ENCODE assay signal across 8 mouse cellular contexts in the genomic region with DNA sequence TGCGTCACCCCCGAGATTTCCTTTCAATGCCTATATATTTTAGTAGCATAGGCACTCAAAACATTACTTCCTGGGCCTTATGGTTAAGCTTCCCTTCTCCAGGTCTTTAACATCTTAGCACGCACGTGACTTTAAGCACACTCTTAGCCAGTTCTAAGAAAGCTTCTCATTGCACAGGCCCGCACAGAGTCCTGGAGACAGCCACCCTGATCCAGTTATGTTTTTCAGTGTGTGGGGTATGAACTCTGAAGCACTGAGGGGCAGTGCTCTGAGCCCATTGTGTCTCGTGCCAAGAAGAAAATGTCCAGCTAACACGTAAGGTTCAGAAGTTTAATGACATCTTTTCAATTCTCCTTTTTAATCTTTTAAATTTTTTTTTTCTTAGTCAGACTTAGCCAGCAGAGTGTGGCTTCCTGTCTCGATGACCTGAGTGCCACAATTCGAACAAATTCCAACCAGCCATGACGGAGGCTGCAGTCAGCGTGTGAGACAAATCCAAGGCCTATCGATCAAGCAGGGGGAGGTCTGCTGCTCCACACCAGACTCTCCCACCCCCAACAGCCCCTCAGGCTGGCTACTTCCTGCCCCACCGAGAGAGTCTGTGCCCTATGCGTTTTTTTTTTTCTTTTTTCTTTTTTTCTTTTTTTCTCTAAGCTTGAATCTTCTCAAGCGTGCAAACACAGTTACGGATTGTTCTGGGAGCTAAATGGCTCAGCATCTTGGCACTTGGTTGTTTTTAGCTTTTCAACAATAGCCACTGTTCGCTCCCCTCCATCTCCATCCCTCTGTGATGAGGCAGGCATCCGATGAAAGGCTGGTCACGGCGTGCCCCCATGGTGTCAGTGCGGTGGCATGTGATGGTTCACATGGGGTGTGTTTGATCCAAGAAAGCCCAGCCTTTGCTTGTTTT.
DNase-seq lines count a peak whose midpoint lies in the region; ATAC-seq and TF ChIP-seq lines count a peak whose summit lies in the region.

No protein-coding gene starts in this region.

- H3K4me1 ChIP-seq in embryonic facial prominence, embryonic 10.5 days = peaks cover 52% of the 10 kb centered on the region
- peaks cover 42% of the 10 kb centered on the region for H3K4me1 ChIP-seq in hindbrain, embryonic 15.5 days (replicated peaks)
- H3K4me1 ChIP-seq in neural tube, embryonic 13.5 days (replicated peaks) = peaks cover 47% of the 10 kb centered on the region
- H3K4me1 ChIP-seq in intestine, embryonic 16.5 days (ENCODE audit: control insufficient read depth, insufficient read depth, low read length) = peaks cover 3% of the 10 kb centered on the region; the same call in 1 of the 2 replicates
- peaks cover 9% of the 10 kb centered on the region for H3K4me1 ChIP-seq in thymus, adult 2 months (replicated peaks; ENCODE audit: control insufficient read depth, insufficient read depth, low read length)

- H3K36me3 ChIP-seq in embryonic facial prominence, embryonic 10.5 days (replicated peaks) = no peaks in the 10 kb centered on the region
- no peaks in the 10 kb centered on the region for H3K36me3 ChIP-seq in hindbrain, embryonic 15.5 days
- H3K36me3 ChIP-seq in neural tube, embryonic 13.5 days = no peaks in the 10 kb centered on the region
- no peaks in the 10 kb centered on the region for H3K36me3 ChIP-seq in intestine, embryonic 16.5 days (ENCODE audit: control insufficient read depth, insufficient read depth, low read length)
- H3K36me3 ChIP-seq in thymus, adult 2 months (ENCODE audit: control insufficient read depth, insufficient read depth, low read length) = peaks cover 27% of the 10 kb centered on the region

- intact Hi-C loops in left cerebral cortex, postnatal 36 days (cut with DNase I) = no loop called here

- 42% methylated on average over 21 of the region's 21 CpGs for WGBS in embryonic facial prominence, embryonic 10.5 days
- 24% methylated on average over 21 of the region's 21 CpGs for WGBS in hindbrain, embryonic 15.5 days
- WGBS in neural tube, embryonic 13.5 days = 28% methylated on average over 21 of the region's 21 CpGs
- 67% methylated on average over 21 of the region's 21 CpGs for WGBS in intestine, embryonic 16.5 days
- WGBS in thymus, adult 2 months = 81% methylated on average over 21 of the region's 21 CpGs

- H3K27me3 ChIP-seq in embryonic facial prominence, embryonic 10.5 days (replicated peaks; ENCODE audit: low read depth, poor library complexity, severe bottlenecking) = peaks cover 3% of the 10 kb centered on the region; the same call in 1 of the 2 replicates
- no peaks in the 10 kb centered on the region for H3K27me3 ChIP-seq in hindbrain, embryonic 15.5 days
- H3K27me3 ChIP-seq in neural tube, embryonic 13.5 days = no peaks in the 10 kb centered on the region
- H3K27me3 ChIP-seq in intestine, embryonic 16.5 days (replicated peaks; ENCODE audit: control insufficient read depth, insufficient read depth, low read length) = no peaks in the 10 kb centered on the region
- H3K27me3 ChIP-seq in thymus, adult 2 months (ENCODE audit: control insufficient read depth, insufficient read depth, low read length) = no peaks in the 10 kb centered on the region

- H3K9ac ChIP-seq in hindbrain, embryonic 15.5 days = no peak overlapping the region
- H3K9ac ChIP-seq in neural tube, embryonic 13.5 days = peak overlapping the region; percentile 31; the same call in 1 of the 2 replicates
- H3K9ac ChIP-seq in intestine, embryonic 16.5 days (ENCODE audit: low read depth, low read length) = no peak overlapping the region

- H3K4me2 ChIP-seq in hindbrain, embryonic 15.5 days = no peak overlapping the region
- peak overlapping the region; percentile 14 for H3K4me2 ChIP-seq in neural tube, embryonic 13.5 days
- no peak overlapping the region for H3K4me2 ChIP-seq in intestine, embryonic 16.5 days (ENCODE audit: low read depth, low read length)

- TF ChIP-seq POLR2A in thymus, adult 2 months (IDR thresholded peaks at IDR 0.05; ENCODE audit: control insufficient read depth, extremely low read depth, insufficient read depth, low read length, poor library complexity) = no peak

- no peaks in the 10 kb centered on the region for H3K9me3 ChIP-seq in embryonic facial prominence, embryonic 10.5 days
- no peaks in the 10 kb centered on the region for H3K9me3 ChIP-seq in hindbrain, embryonic 15.5 days
- H3K9me3 ChIP-seq in neural tube, embryonic 13.5 days = no peaks in the 10 kb centered on the region
- no peaks in the 10 kb centered on the region for H3K9me3 ChIP-seq in intestine, embryonic 16.5 days (ENCODE audit: control insufficient read depth, low read length)

- peak overlapping the region; percentile 74 for H3K27ac ChIP-seq in embryonic facial prominence, embryonic 10.5 days (replicated peaks)
- H3K27ac ChIP-seq in hindbrain, embryonic 15.5 days (replicated peaks) = peak overlapping the region; percentile 66
- H3K27ac ChIP-seq in neural tube, embryonic 13.5 days (replicated peaks) = peak overlapping the region; percentile 85
- no peak overlapping the region for H3K27ac ChIP-seq in intestine, embryonic 16.5 days (ENCODE audit: low read length)
- H3K27ac ChIP-seq in thymus, adult 2 months (ENCODE audit: control insufficient read depth, insufficient read depth, low read length) = no peak overlapping the region

- H3K4me3 ChIP-seq in embryonic facial prominence, embryonic 10.5 days = no peak overlapping the region
- no peak overlapping the region for H3K4me3 ChIP-seq in hindbrain, embryonic 15.5 days
- no peak overlapping the region for H3K4me3 ChIP-seq in neural tube, embryonic 13.5 days
- H3K4me3 ChIP-seq in intestine, embryonic 16.5 days (ENCODE audit: low read length) = no peak overlapping the region
- no peak overlapping the region for H3K4me3 ChIP-seq in thymus, adult 2 months (ENCODE audit: control insufficient read depth, insufficient read depth, low read length)

- no peak for TF ChIP-seq CTCF in thymus, adult 2 months (IDR thresholded peaks at IDR 0.05; ENCODE audit: borderline replicate concordance, control insufficient read depth, extremely low read depth, insufficient read depth, low read length, poor library complexity)

- DNase-seq in left cerebral cortex, adult 11 months (ENCODE audit: low spot score) = peak; percentile 63
- DNase-seq in left cerebral cortex, postnatal 36 days (ENCODE audit: low spot score in 2 of 2) = no peak
- DNase-seq in embryonic facial prominence, embryonic 10.5 days (ENCODE audit: low spot score) = peak; percentile 39
- no peak for DNase-seq in heart, adult 18-20 months
- DNase-seq in thymus, adult 2 months = no peak

- peak; percentile 70 for ATAC-seq in hindbrain, embryonic 15.5 days (ENCODE audit: low FRiP score, low read depth)
- peak; percentile 75; the same call in 1 of the 2 replicates for ATAC-seq in neural tube, embryonic 13.5 days (ENCODE audit: low read depth)
- ATAC-seq in intestine, embryonic 16.5 days = no peak

Comparison
In these comparisons a context has a peak if more than half of its experiments do, and no peak if none do; other contexts are left out.
1. DNase-seq: peak in left cerebral cortex, adult 11 months (single experiment) and embryonic facial prominence, embryonic 10.5 days (single experiment); none in left cerebral cortex, postnatal 36 days (0 of 2), heart, adult 18-20 months (0 of 2) and thymus, adult 2 months (single experiment).
2. H3K27ac ChIP-seq: peak in embryonic facial prominence, embryonic 10.5 days (single experiment), hindbrain, embryonic 15.5 days (single experiment) and neural tube, embryonic 13.5 days (single experiment); none in intestine, embryonic 16.5 days (single experiment) and thymus, adult 2 months (single experiment).